Mouse (Mus musculus): ENCODE results near the gene Vmn1r167. TPM values are rescaled to one million over a fixed set of nuclear protein-coding genes. Genes with fewer than 3 reads are reported as not detected.
"Not testable (repeated sequence)": the region's sequence is repeated elsewhere in the genome, so short reads cannot be mapped to it uniquely, and the experiment has no call there.

Vmn1r167 gene
- polyA plus RNA-seq (2014; fragmentation: Nextera tagmentation; extraction: Ambion mirVana), result not detected in 2 replicates

DNA sequence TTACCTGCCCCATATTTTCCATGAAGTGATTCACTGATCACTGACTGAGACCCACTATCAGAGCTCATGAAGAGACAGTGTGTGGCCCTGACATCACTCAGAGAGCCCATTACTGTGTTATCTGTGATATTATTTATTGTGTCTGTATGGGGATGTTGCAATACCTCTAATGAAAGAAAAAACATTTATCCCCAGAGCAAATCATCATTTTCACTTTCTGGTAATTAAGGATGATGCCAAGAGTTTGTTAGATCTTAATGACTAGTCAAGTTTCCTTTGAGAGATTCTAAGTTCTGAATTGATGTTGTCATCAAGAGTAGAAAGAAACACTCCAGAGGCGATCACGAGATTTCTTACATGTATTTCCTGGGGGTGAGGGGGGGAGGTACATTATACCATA lies at the start of gene Vmn1r167:
TSS of gene Vmn1r167 (minus strand) at position 101 of the 400 bp plus-strand sequence.
- not testable (repeated sequence) for H3K27me3 ChIP-seq (ENCODE audit: control insufficient read depth, insufficient read depth, low read length); H3K36me3 ChIP-seq (ENCODE audit: control insufficient read depth, insufficient read depth, low read length); H3K4me1 ChIP-seq (replicated peaks; ENCODE audit: control insufficient read depth, insufficient read depth, low read length); H3K4me2 ChIP-seq (ENCODE audit: low read depth, low read length, severe bottlenecking); H3K9me3 ChIP-seq (ENCODE audit: control insufficient read depth, low read length); H3K9ac ChIP-seq (ENCODE audit: low read length); H3K27ac ChIP-seq (ENCODE audit: low read depth, low read length); ATAC-seq (replicated peaks; ENCODE audit: low FRiP score); H3K4me3 ChIP-seq (ENCODE audit: low read depth, low read length); DNase-seq (ENCODE audit: low spot score)
- WGBS, result 92% methylated on average over 2 of the region's 2 CpGs

DNA sequence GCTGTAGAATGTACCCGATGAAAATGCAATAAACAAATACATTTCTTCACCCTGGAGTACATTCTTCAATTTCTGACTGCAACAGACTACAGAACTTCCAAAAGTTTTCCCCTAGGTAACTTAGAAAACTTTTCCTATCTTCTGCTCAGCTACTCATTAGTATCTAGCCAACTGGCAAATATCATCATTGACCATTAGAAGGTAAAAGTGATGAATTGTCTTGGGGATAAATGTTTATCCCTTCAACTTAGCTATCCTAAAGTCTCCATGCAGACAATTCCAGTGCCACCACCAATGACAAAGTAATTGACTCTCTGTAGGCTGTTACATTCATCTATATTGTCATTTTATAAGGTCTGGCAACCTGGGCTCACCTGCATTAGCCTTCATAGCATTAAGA lies 32.4 kb upstream of the Vmn1r167 start, which contains the start of gene Vmn1r168:
TSS of gene Vmn1r168 (plus strand) at position 301 of the 400 bp plus-strand sequence.
- no CpG with 5 or more reads among the region's 1 CpGs for WGBS
- H3K4me2 ChIP-seq (ENCODE audit: low read depth, low read length, severe bottlenecking); ATAC-seq (replicated peaks; ENCODE audit: low FRiP score); H3K9me3 ChIP-seq (ENCODE audit: control insufficient read depth, low read length); H3K27me3 ChIP-seq (ENCODE audit: control insufficient read depth, insufficient read depth, low read length); H3K36me3 ChIP-seq (ENCODE audit: control insufficient read depth, insufficient read depth, low read length); H3K4me1 ChIP-seq (replicated peaks; ENCODE audit: control insufficient read depth, insufficient read depth, low read length); H3K27ac ChIP-seq (ENCODE audit: low read depth, low read length); H3K9ac ChIP-seq (ENCODE audit: low read length); DNase-seq (ENCODE audit: low spot score); H3K4me3 ChIP-seq (ENCODE audit: low read depth, low read length): not testable (repeated sequence)

DNA sequence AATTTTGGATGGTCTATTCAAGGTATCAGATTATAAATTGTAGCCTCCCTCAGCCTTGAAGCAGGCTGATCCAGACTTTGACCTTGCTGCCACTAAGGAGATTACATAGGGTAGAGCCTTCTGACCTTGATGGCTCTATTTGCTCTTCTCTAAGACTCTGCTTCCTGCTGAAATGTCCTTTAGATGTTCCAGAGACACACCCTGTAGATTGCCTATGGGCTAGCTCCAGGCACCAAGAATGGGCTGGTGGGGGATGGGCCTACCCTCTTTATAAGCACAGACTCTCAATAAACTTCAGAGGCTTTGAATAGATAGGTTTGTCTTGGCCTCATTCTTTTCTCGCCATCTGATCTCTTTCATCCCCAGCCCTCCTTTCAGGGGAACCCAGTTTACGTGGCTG lies 34.1 kb downstream of the Vmn1r167 start:
- H3K27ac ChIP-seq (ENCODE audit: low read depth, low read length); H3K9me3 ChIP-seq (ENCODE audit: control insufficient read depth, low read length); ATAC-seq (replicated peaks; ENCODE audit: low FRiP score); DNase-seq (ENCODE audit: low spot score); H3K4me3 ChIP-seq (ENCODE audit: low read depth, low read length); H3K4me2 ChIP-seq (ENCODE audit: low read depth, low read length, severe bottlenecking); H3K27me3 ChIP-seq (ENCODE audit: control insufficient read depth, insufficient read depth, low read length); H3K9ac ChIP-seq (ENCODE audit: low read length); H3K4me1 ChIP-seq (replicated peaks; ENCODE audit: control insufficient read depth, insufficient read depth, low read length); H3K36me3 ChIP-seq (ENCODE audit: control insufficient read depth, insufficient read depth, low read length): not testable (repeated sequence)
- WGBS, result 83% methylated on average over 2 of the region's 2 CpGs

- not testable (repeated sequence) for H3K4me2 ChIP-seq (ENCODE audit: low read depth, low read length, severe bottlenecking); H3K27me3 ChIP-seq (ENCODE audit: control insufficient read depth, insufficient read depth, low read length); H3K36me3 ChIP-seq (ENCODE audit: control insufficient read depth, insufficient read depth, low read length); H3K27ac ChIP-seq (ENCODE audit: low read depth, low read length); DNase-seq (ENCODE audit: low spot score); H3K9ac ChIP-seq (ENCODE audit: low read length); H3K4me3 ChIP-seq (ENCODE audit: low read depth, low read length); H3K4me1 ChIP-seq (replicated peaks; ENCODE audit: control insufficient read depth, insufficient read depth, low read length); ATAC-seq (replicated peaks; ENCODE audit: low FRiP score)
- 59% methylated on average over 3 of the region's 3 CpGs for WGBS
- H3K9me3 ChIP-seq (ENCODE audit: control insufficient read depth, low read length), result peaks cover 17% of the 10 kb centered on the region; the same call in 1 of the 2 replicates
These were observed 36.2 kb downstream of the Vmn1r167 start for GRCm38 (mm10) chr7:23470832-23471231.

DNA sequence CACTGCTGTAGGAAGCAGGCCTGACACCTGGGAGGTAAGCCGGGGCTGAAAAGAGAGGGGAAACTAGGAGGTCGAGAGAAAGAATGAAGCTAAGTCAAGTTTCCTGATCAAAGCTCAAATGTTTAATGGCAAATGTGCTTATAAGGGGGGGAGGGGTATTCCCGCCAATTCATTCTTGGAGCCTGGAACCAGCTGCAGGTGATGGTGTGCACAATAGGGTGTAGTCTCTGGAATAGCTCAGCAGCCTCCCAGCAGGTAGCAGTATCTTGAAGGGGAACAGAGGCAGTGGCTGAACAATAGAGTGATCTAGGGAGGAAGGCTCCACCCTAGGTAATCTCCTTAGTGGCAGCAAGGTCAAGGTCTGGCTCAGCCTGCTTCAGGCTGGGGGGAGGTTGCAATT lies 36.8 kb downstream of the Vmn1r167 start:
- H3K27me3 ChIP-seq (ENCODE audit: control insufficient read depth, insufficient read depth, low read length); H3K9ac ChIP-seq (ENCODE audit: low read length); DNase-seq (ENCODE audit: low spot score); H3K4me1 ChIP-seq (replicated peaks; ENCODE audit: control insufficient read depth, insufficient read depth, low read length); H3K27ac ChIP-seq (ENCODE audit: low read depth, low read length); H3K4me2 ChIP-seq (ENCODE audit: low read depth, low read length, severe bottlenecking); ATAC-seq (replicated peaks; ENCODE audit: low FRiP score); H3K4me3 ChIP-seq (ENCODE audit: low read depth, low read length); H3K36me3 ChIP-seq (ENCODE audit: control insufficient read depth, insufficient read depth, low read length): not testable (repeated sequence)
- H3K9me3 ChIP-seq (ENCODE audit: control insufficient read depth, low read length), result peaks cover 17% of the 10 kb centered on the region; the same call in 1 of the 2 replicates
- WGBS, result 78% methylated on average over 3 of the region's 3 CpGs

Other genes with a start within 250 kb of the Vmn1r167 start
- gene Gm6902, start 228.3 kb downstream of the Vmn1r167 start, polyA plus RNA-seq (2014; fragmentation: Nextera tagmentation; extraction: Ambion mirVana), result not detected in 2 replicates
- gene Nlrp4e, start 206.0 kb downstream of the Vmn1r167 start, polyA plus RNA-seq (2014; fragmentation: Nextera tagmentation; extraction: Ambion mirVana), result not detected in 2 replicates
- gene Nlrp5, start 121.3 kb downstream of the Vmn1r167 start, polyA plus RNA-seq (2014; fragmentation: Nextera tagmentation; extraction: Ambion mirVana), result not detected in 2 replicates
- not detected in 2 replicates for gene Vmn1r168, start 32.5 kb upstream of the Vmn1r167 start, polyA plus RNA-seq (2014; fragmentation: Nextera tagmentation; extraction: Ambion mirVana)
- not detected in 2 replicates for gene Vmn1r169, start 68.3 kb upstream of the Vmn1r167 start, polyA plus RNA-seq (2014; fragmentation: Nextera tagmentation; extraction: Ambion mirVana)
- gene Vmn1r170, start 99.0 kb upstream of the Vmn1r167 start, polyA plus RNA-seq (2014; fragmentation: Nextera tagmentation; extraction: Ambion mirVana), result not detected in 2 replicates
- gene Vmn1r171, start 123.5 kb upstream of the Vmn1r167 start, polyA plus RNA-seq (2014; fragmentation: Nextera tagmentation; extraction: Ambion mirVana), result not detected in 2 replicates
- not detected in 2 replicates for gene Vmn1r172, start 151.1 kb upstream of the Vmn1r167 start, polyA plus RNA-seq (2014; fragmentation: Nextera tagmentation; extraction: Ambion mirVana)
- not detected in 2 replicates for gene Vmn1r173, start 193.5 kb upstream of the Vmn1r167 start, polyA plus RNA-seq (2014; fragmentation: Nextera tagmentation; extraction: Ambion mirVana)
- gene Vmn1r174, start 245.1 kb upstream of the Vmn1r167 start, polyA plus RNA-seq (2014; fragmentation: Nextera tagmentation; extraction: Ambion mirVana), result not detected in 2 replicates

All from forebrain, embryonic 11.5 days (tissue).